Mouse (Mus musculus): ENCODE data around the gene Trim11. TPM values are rescaled to one million over a fixed set of nuclear protein-coding genes. Genes with fewer than 3 reads are reported as not detected.

The Trim11 gene
- polyA plus RNA-seq (2015; fragmentation: Nextera tagmentation; extraction: Ambion mirVana): 8.8 and 8.9 TPM in 2 replicates

GRCm38 (mm10) chr11:58978027-58978705 lies at the start of gene Trim11:
Gene Trim11 (plus strand): TSS chr11:58978093.
- Histone ChIP-seq H3K36me3 (replicated peaks; ENCODE audit: insufficient read depth, low read length) (peaks cover 15% of the 10 kb centered on the region; the same call in 1 of the 2 replicates), H3K27me3 (ENCODE audit: insufficient read depth, low read length) (no peaks in the 10 kb centered on the region), H3K27ac (ENCODE audit: low read depth) (peak within 1 kb of the TSS; percentile 91), H3K4me2 (ENCODE audit: low read depth, low read length) (peak within 1 kb of the TSS; percentile 93), H3K4me3 (ENCODE audit: low read depth, low read length) (peak within 1 kb of the TSS; percentile 83), H3K4me1 (ENCODE audit: insufficient read depth) (peaks cover 33% of the 10 kb centered on the region), H3K9me3 (ENCODE audit: low read length) (no peaks in the 10 kb centered on the region), H3K9ac (replicated peaks) (peak within 1 kb of the TSS; percentile 91)
- TF ChIP-seq CTCF (IDR thresholded peaks at IDR 0.05; ENCODE audit: low read depth) (no peak), EP300 (IDR thresholded peaks at IDR 0.05; ENCODE audit: low read depth) (no peak)
- WGBS (ENCODE audit: insufficient replicate concordance): under 1% methylated on average over 64 of the region's 64 CpGs
- ATAC-seq: peak; percentile 32
- DNase-seq: peak; percentile 71

GRCm38 (mm10) chr11:58929055-58929454 lies 48.8 kb upstream of the Trim11 start:
- Histone ChIP-seq H3K4me1 (ENCODE audit: insufficient read depth) (peaks cover 27% of the 10 kb centered on the region), H3K9me3 (ENCODE audit: low read length) (no peaks in the 10 kb centered on the region), H3K36me3 (replicated peaks; ENCODE audit: insufficient read depth, low read length) (peaks cover 29% of the 10 kb centered on the region), H3K27me3 (ENCODE audit: insufficient read depth, low read length) (no peaks in the 10 kb centered on the region), H3K27ac (ENCODE audit: low read depth) (peak overlapping the region; percentile 95; the same call in 1 of the 2 replicates), H3K4me3 (ENCODE audit: low read depth, low read length) (no peak overlapping the region), H3K4me2 (ENCODE audit: low read depth, low read length) (no peak overlapping the region), H3K9ac (replicated peaks) (no peak overlapping the region)
- TF ChIP-seq EP300 (IDR thresholded peaks at IDR 0.05; ENCODE audit: low read depth) (no peak), CTCF (IDR thresholded peaks at IDR 0.05; ENCODE audit: low read depth) (no peak)
- 75% methylated on average over 4 of the region's 4 CpGs for WGBS (ENCODE audit: insufficient replicate concordance)
- ATAC-seq: no peak
- no peak for DNase-seq

DNA sequence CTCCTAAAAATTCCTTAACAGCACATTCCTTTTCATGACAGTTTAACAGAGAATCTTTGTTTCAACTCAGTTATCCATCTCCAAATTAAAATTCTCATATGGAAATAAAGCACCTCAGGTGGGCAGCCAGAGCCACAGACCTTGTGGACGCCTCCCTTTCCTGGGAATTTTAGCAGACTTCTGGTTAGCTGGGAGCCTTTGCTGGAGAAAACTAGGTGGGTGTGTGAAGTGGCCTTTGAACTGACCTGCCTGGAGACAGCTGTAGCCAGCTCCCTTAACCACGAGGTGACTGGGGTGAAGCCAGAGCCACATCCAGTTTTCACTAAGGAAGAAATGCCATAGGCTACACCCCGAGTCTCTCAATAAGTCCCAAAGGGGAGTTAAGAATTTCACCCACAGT lies 48.3 kb upstream of the Trim11 start:
- Histone ChIP-seq H3K9me3 (ENCODE audit: low read length) (no peaks in the 10 kb centered on the region), H3K36me3 (replicated peaks; ENCODE audit: insufficient read depth, low read length) (peaks cover 35% of the 10 kb centered on the region), H3K27ac (ENCODE audit: low read depth) (peak overlapping the region; percentile 35; the same call in 1 of the 2 replicates), H3K9ac (replicated peaks) (0 out of 2 replicates have a peak overlapping the region, but pooled peaks have one; percentile 23), H3K27me3 (ENCODE audit: insufficient read depth, low read length) (no peaks in the 10 kb centered on the region), H3K4me2 (ENCODE audit: low read depth, low read length) (no peak overlapping the region), H3K4me3 (ENCODE audit: low read depth, low read length) (no peak overlapping the region), H3K4me1 (ENCODE audit: insufficient read depth) (peaks cover 27% of the 10 kb centered on the region)
- ATAC-seq (no peak), DNase-seq (no peak)
- 51% methylated on average over 3 of the region's 3 CpGs for WGBS (ENCODE audit: insufficient replicate concordance)
- TF ChIP-seq CTCF (IDR thresholded peaks at IDR 0.05; ENCODE audit: low read depth) (no peak), EP300 (IDR thresholded peaks at IDR 0.05; ENCODE audit: low read depth) (no peak)

DNA sequence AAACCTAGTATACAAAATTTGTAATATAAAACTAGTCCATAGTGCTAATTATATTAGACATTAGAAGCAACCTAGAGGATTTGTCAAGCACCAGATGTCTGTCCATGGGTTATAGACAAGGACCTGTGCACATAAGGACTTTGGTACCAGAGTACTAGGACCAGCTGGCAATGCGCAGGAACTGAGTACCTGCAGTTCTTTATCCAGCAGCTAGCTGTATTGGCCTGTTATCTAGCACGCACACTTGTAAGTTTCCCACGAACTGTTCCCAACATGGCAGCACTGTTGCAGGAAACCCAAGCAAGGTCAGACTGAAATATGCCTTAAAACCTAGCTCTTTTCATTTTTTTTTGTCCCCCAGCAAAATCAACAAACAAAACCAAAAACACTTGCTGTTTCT lies 47.6 kb upstream of the Trim11 start:
- H3K4me2 ChIP-seq (ENCODE audit: low read depth, low read length): no peak overlapping the region

DNA sequence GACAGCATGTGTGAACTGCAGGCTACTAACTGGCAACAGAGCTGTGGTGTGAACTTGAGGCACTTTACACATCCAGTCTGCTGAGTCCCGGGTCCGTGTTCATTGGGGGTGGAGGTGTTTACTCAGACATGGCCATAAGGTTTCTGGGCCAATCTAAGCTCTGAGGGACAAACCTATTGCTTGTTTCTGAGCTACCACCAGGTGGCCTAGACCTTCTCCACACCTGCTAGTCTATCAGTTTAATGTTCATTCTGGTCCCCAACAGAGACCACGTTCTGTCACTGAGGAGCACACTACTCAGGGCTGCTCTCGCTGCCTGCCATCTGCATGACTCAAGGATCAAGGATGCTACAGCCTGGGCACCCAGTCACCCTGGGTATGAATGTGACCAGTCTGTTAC lies 46.3 kb upstream of the Trim11 start:
- H3K27ac ChIP-seq (ENCODE audit: low read depth): no peak overlapping the region
- WGBS (ENCODE audit: insufficient replicate concordance): 77% methylated on average over 4 of the region's 4 CpGs
- no peak overlapping the region for H3K9ac ChIP-seq (replicated peaks)
- DNase-seq (no peak), ATAC-seq (no peak)
- no peak overlapping the region for H3K4me3 ChIP-seq (ENCODE audit: low read depth, low read length)
- no peaks in the 10 kb centered on the region for H3K9me3 ChIP-seq (ENCODE audit: low read length)
- no peaks in the 10 kb centered on the region for H3K27me3 ChIP-seq (ENCODE audit: insufficient read depth, low read length)
- TF ChIP-seq CTCF (IDR thresholded peaks at IDR 0.05; ENCODE audit: low read depth) (peak; percentile 58), EP300 (IDR thresholded peaks at IDR 0.05; ENCODE audit: low read depth) (no peak)
- H3K4me2 ChIP-seq (ENCODE audit: low read depth, low read length): no peak overlapping the region
- H3K36me3 ChIP-seq (replicated peaks; ENCODE audit: insufficient read depth, low read length): peaks cover 49% of the 10 kb centered on the region
- peaks cover 27% of the 10 kb centered on the region for H3K4me1 ChIP-seq (ENCODE audit: insufficient read depth)

More for the DNA sequence above, 47.6 kb upstream of the Trim11 start:
- Histone ChIP-seq H3K27ac (ENCODE audit: low read depth) (peak overlapping the region; percentile 45; the same call in 1 of the 2 replicates), H3K9ac (replicated peaks) (no peak overlapping the region), H3K27me3 (ENCODE audit: insufficient read depth, low read length) (no peaks in the 10 kb centered on the region), H3K4me3 (ENCODE audit: low read depth, low read length) (no peak overlapping the region), H3K9me3 (ENCODE audit: low read length) (no peaks in the 10 kb centered on the region), H3K36me3 (replicated peaks; ENCODE audit: insufficient read depth, low read length) (peaks cover 37% of the 10 kb centered on the region), H3K4me1 (ENCODE audit: insufficient read depth) (peaks cover 27% of the 10 kb centered on the region)
- no peak for DNase-seq
- WGBS (ENCODE audit: insufficient replicate concordance): 54% methylated on average over 3 of the region's 3 CpGs
- TF ChIP-seq EP300 (IDR thresholded peaks at IDR 0.05; ENCODE audit: low read depth) (peak; percentile 61; the same call in 1 of the 2 replicates), CTCF (IDR thresholded peaks at IDR 0.05; ENCODE audit: low read depth) (peak; percentile 35)
- peak; percentile 15; the same call in 1 of the 2 replicates for ATAC-seq

GRCm38 (mm10) chr11:58937909-58938308 lies 40.0 kb upstream of the Trim11 start:
- H3K4me3 ChIP-seq (ENCODE audit: low read depth, low read length): peak overlapping the region; percentile 91
- peak overlapping the region; percentile 94 for H3K27ac ChIP-seq (ENCODE audit: low read depth)
- no peaks in the 10 kb centered on the region for H3K27me3 ChIP-seq (ENCODE audit: insufficient read depth, low read length)
- peak overlapping the region; percentile 100 for H3K4me2 ChIP-seq (ENCODE audit: low read depth, low read length)
- H3K36me3 ChIP-seq (replicated peaks; ENCODE audit: insufficient read depth, low read length): peaks cover 33% of the 10 kb centered on the region
- no peak for ATAC-seq
- H3K9ac ChIP-seq (replicated peaks): peak overlapping the region; percentile 94
- DNase-seq: no peak
- no peaks in the 10 kb centered on the region for H3K9me3 ChIP-seq (ENCODE audit: low read length)
- peaks cover 14% of the 10 kb centered on the region for H3K4me1 ChIP-seq (ENCODE audit: insufficient read depth)
- WGBS (ENCODE audit: insufficient replicate concordance): 2% methylated on average over 13 of the region's 13 CpGs
- no peak for TF ChIP-seq EP300 (IDR thresholded peaks at IDR 0.05; ENCODE audit: low read depth)
- TF ChIP-seq CTCF (IDR thresholded peaks at IDR 0.05; ENCODE audit: low read depth): no peak
